8 mouse cellular contexts compared by ENCODE assay signal in genomic region chr11:100735954-100736745, GRCm38 (mm10). TPM values are rescaled to one million over a fixed set of nuclear protein-coding genes. Genes with fewer than 3 reads are reported as not detected.
DNase-seq lines count a peak whose midpoint lies in the region; ATAC-seq lines count a peak whose summit lies in the region.

No protein-coding gene starts in this region.

- peaks cover 24% of the 10 kb centered on the region for H3K36me3 ChIP-seq in forebrain, embryonic 10.5 days (replicated peaks)
- H3K36me3 ChIP-seq in forebrain, embryonic 14.5 days (ENCODE audit: control insufficient read depth, insufficient read depth, low read length): peaks cover 5% of the 10 kb centered on the region; the same call in 1 of the 2 replicates
- no peaks in the 10 kb centered on the region for H3K36me3 ChIP-seq in neural tube, embryonic 11.5 days (ENCODE audit: control insufficient read depth, insufficient read depth, low read length)
- H3K36me3 ChIP-seq in limb, embryonic 11.5 days (ENCODE audit: control insufficient read depth, insufficient read depth, low read length): no peaks in the 10 kb centered on the region; the same call in 1 of the 2 replicates
- no peaks in the 10 kb centered on the region for H3K36me3 ChIP-seq in splenic B cell, adult 2 months (ENCODE audit: control insufficient read depth, insufficient read depth, low read length, poor library complexity, severe bottlenecking)

- DNase-seq in forebrain, embryonic 10.5 days (ENCODE audit: extremely low spot score, low spot score): no peak
- no peak for DNase-seq in forebrain, embryonic 14.5 days (ENCODE audit: low spot score)
- no peak for DNase-seq in neural tube, embryonic 11.5 days (ENCODE audit: low spot score)
- DNase-seq in neural tube, embryonic 10.5 days (ENCODE audit: extremely low spot score, low spot score): no peak
- DNase-seq in limb, embryonic 11.5 days (ENCODE audit: low spot score): no peak
- DNase-seq in splenic B cell, adult 2 months (ENCODE audit: low read depth, low spot score): peak; percentile 36
- no peak for DNase-seq in urinary bladder, postnatal 4 days (ENCODE audit: low spot score in 2 of 2)
- DNase-seq in urinary bladder, postnatal 25 days (ENCODE audit: low spot score): no peak

- no peak overlapping the region for H3K9ac ChIP-seq in forebrain, embryonic 14.5 days (ENCODE audit: low read length)
- H3K9ac ChIP-seq in neural tube, embryonic 11.5 days (ENCODE audit: low read length): no peak overlapping the region
- no peak overlapping the region for H3K9ac ChIP-seq in limb, embryonic 11.5 days (ENCODE audit: low read length)

- no peak for ATAC-seq in forebrain, embryonic 14.5 days
- ATAC-seq in neural tube, embryonic 11.5 days (ENCODE audit: insufficient read depth, low FRiP score, low TSS enrichment): no peak
- ATAC-seq in limb, embryonic 11.5 days (ENCODE audit: insufficient number of reproducible peaks, low FRiP score, low TSS enrichment, low read depth): no peak

- no peaks in the 10 kb centered on the region for H3K27me3 ChIP-seq in forebrain, embryonic 10.5 days (ENCODE audit: poor library complexity, severe bottlenecking)
- no peaks in the 10 kb centered on the region for H3K27me3 ChIP-seq in forebrain, embryonic 14.5 days (replicated peaks; ENCODE audit: control insufficient read depth, insufficient read depth, low read length)
- H3K27me3 ChIP-seq in neural tube, embryonic 11.5 days (ENCODE audit: control insufficient read depth, insufficient read depth, low read length): no peaks in the 10 kb centered on the region
- H3K27me3 ChIP-seq in limb, embryonic 11.5 days (ENCODE audit: control insufficient read depth, insufficient read depth, low read length): no peaks in the 10 kb centered on the region
- H3K27me3 ChIP-seq in splenic B cell, adult 2 months (ENCODE audit: control insufficient read depth, insufficient read depth, low read length, poor library complexity, severe bottlenecking): no peaks in the 10 kb centered on the region

- no peak overlapping the region for H3K27ac ChIP-seq in forebrain, embryonic 10.5 days
- H3K27ac ChIP-seq in forebrain, embryonic 14.5 days (ENCODE audit: low read depth, low read length): no peak overlapping the region
- H3K27ac ChIP-seq in neural tube, embryonic 11.5 days (ENCODE audit: low read depth, low read length): no peak overlapping the region
- no peak overlapping the region for H3K27ac ChIP-seq in limb, embryonic 11.5 days (replicated peaks; ENCODE audit: low read depth, low read length)

- no peak overlapping the region; the same call in 1 of the 2 replicates for H3K4me2 ChIP-seq in forebrain, embryonic 14.5 days (ENCODE audit: low read length)
- peak overlapping the region; percentile 17; the same call in 1 of the 2 replicates for H3K4me2 ChIP-seq in neural tube, embryonic 11.5 days (ENCODE audit: low read depth)
- H3K4me2 ChIP-seq in limb, embryonic 11.5 days (ENCODE audit: low read depth, severe bottlenecking): peak overlapping the region; percentile 10; the same call in 1 of the 2 replicates

- 81% methylated on average over 14 of the region's 14 CpGs for WGBS in forebrain, embryonic 10.5 days
- WGBS in forebrain, embryonic 14.5 days: 87% methylated on average over 14 of the region's 14 CpGs
- WGBS in neural tube, embryonic 11.5 days: 78% methylated on average over 14 of the region's 14 CpGs
- WGBS in limb, embryonic 11.5 days: 76% methylated on average over 14 of the region's 14 CpGs

- H3K4me1 ChIP-seq in forebrain, embryonic 10.5 days: peaks cover 28% of the 10 kb centered on the region
- H3K4me1 ChIP-seq in forebrain, embryonic 14.5 days (ENCODE audit: control insufficient read depth, insufficient read depth, low read length): peaks cover 7% of the 10 kb centered on the region
- peaks cover 11% of the 10 kb centered on the region for H3K4me1 ChIP-seq in neural tube, embryonic 11.5 days (ENCODE audit: control insufficient read depth, insufficient read depth, low read length)
- H3K4me1 ChIP-seq in limb, embryonic 11.5 days (ENCODE audit: control insufficient read depth, insufficient read depth, low read length): peaks cover 3% of the 10 kb centered on the region

- peak overlapping the region; percentile 78 for H3K4me3 ChIP-seq in forebrain, embryonic 10.5 days
- H3K4me3 ChIP-seq in forebrain, embryonic 14.5 days (ENCODE audit: low read depth, low read length): no peak overlapping the region; the same call in 1 of the 2 replicates
- H3K4me3 ChIP-seq in neural tube, embryonic 11.5 days (ENCODE audit: low read depth, low read length): no peak overlapping the region
- no peak overlapping the region for H3K4me3 ChIP-seq in limb, embryonic 11.5 days (ENCODE audit: low read depth, low read length)

- no peaks in the 10 kb centered on the region for H3K9me3 ChIP-seq in forebrain, embryonic 10.5 days
- no peaks in the 10 kb centered on the region for H3K9me3 ChIP-seq in forebrain, embryonic 14.5 days (replicated peaks; ENCODE audit: control insufficient read depth, low read length)
- no peaks in the 10 kb centered on the region for H3K9me3 ChIP-seq in neural tube, embryonic 11.5 days (ENCODE audit: control insufficient read depth, low read length)
- no peaks in the 10 kb centered on the region for H3K9me3 ChIP-seq in limb, embryonic 11.5 days (ENCODE audit: control insufficient read depth, low read length)

RNA-seq across cellular contexts. Expression of gene Rab5c, which starts 1.9 kb away (rescaled TPM):
- 13.2 and 14.9 TPM in 2 replicates for polyA plus RNA-seq in forebrain, embryonic 10.5 days (2016; fragmentation: Nextera tagmentation; extraction: Ambion mirVana)
- polyA plus RNA-seq in forebrain, embryonic 14.5 days (2014; fragmentation: Nextera tagmentation; extraction: Ambion mirVana): 133 and 142 TPM in 2 replicates
- polyA plus RNA-seq in neural tube, embryonic 11.5 days (2014; fragmentation: Nextera tagmentation; extraction: Ambion mirVana): 58.8 and 63.3 TPM in 2 replicates
- polyA plus RNA-seq in limb, embryonic 11.5 days (2014; fragmentation: Nextera tagmentation; extraction: Ambion mirVana): 45.8 and 68.7 TPM in 2 replicates

RNA-seq across cellular contexts. Expression of gene Hspb9, which starts 22.5 kb away (rescaled TPM):
- polyA plus RNA-seq in forebrain, embryonic 10.5 days (2016; fragmentation: Nextera tagmentation; extraction: Ambion mirVana): 0.24 and 0.30 TPM in 2 replicates
- 0.53 TPM in 1 of 2 replicates, not detected in the other for polyA plus RNA-seq in forebrain, embryonic 14.5 days (2014; fragmentation: Nextera tagmentation; extraction: Ambion mirVana)
- not detected in 2 replicates for polyA plus RNA-seq in neural tube, embryonic 11.5 days (2014; fragmentation: Nextera tagmentation; extraction: Ambion mirVana)
- 0.24 and 0.41 TPM in 2 replicates for polyA plus RNA-seq in limb, embryonic 11.5 days (2014; fragmentation: Nextera tagmentation; extraction: Ambion mirVana)

RNA-seq across cellular contexts. Expression of gene Kcnh4, which starts 23.6 kb away (rescaled TPM):
- 0.62 and 0.78 TPM in 2 replicates for polyA plus RNA-seq in forebrain, embryonic 10.5 days (2016; fragmentation: Nextera tagmentation; extraction: Ambion mirVana)
- polyA plus RNA-seq in forebrain, embryonic 14.5 days (2014; fragmentation: Nextera tagmentation; extraction: Ambion mirVana): 3.5 and 4.4 TPM in 2 replicates
- polyA plus RNA-seq in neural tube, embryonic 11.5 days (2014; fragmentation: Nextera tagmentation; extraction: Ambion mirVana): 2.2 and 2.4 TPM in 2 replicates
- not detected in 2 replicates for polyA plus RNA-seq in limb, embryonic 11.5 days (2014; fragmentation: Nextera tagmentation; extraction: Ambion mirVana)

RNA-seq across cellular contexts. Expression of gene Kat2a, which starts 23.9 kb away (rescaled TPM):
- 76.3 and 78.5 TPM in 2 replicates for polyA plus RNA-seq in forebrain, embryonic 10.5 days (2016; fragmentation: Nextera tagmentation; extraction: Ambion mirVana)
- polyA plus RNA-seq in forebrain, embryonic 14.5 days (2014; fragmentation: Nextera tagmentation; extraction: Ambion mirVana): 32.6 and 47.3 TPM in 2 replicates
- polyA plus RNA-seq in neural tube, embryonic 11.5 days (2014; fragmentation: Nextera tagmentation; extraction: Ambion mirVana): 61.3 and 66.4 TPM in 2 replicates
- 60.1 and 68.9 TPM in 2 replicates for polyA plus RNA-seq in limb, embryonic 11.5 days (2014; fragmentation: Nextera tagmentation; extraction: Ambion mirVana)

RNA-seq across cellular contexts. Expression of gene Hcrt, which starts 26.6 kb away (rescaled TPM):
- polyA plus RNA-seq in forebrain, embryonic 10.5 days (2016; fragmentation: Nextera tagmentation; extraction: Ambion mirVana): not detected in 2 replicates
- polyA plus RNA-seq in forebrain, embryonic 14.5 days (2014; fragmentation: Nextera tagmentation; extraction: Ambion mirVana): 0.53 and 1.4 TPM in 2 replicates
- polyA plus RNA-seq in neural tube, embryonic 11.5 days (2014; fragmentation: Nextera tagmentation; extraction: Ambion mirVana): not detected in 2 replicates
- polyA plus RNA-seq in limb, embryonic 11.5 days (2014; fragmentation: Nextera tagmentation; extraction: Ambion mirVana): not detected in 2 replicates
